Mouse (Mus musculus): ENCODE measurements around the gene Nradd. TPM values are rescaled to one million over a fixed set of nuclear protein-coding genes. Genes with fewer than 3 reads are reported as not detected.

The Nradd gene
- polyA plus RNA-seq, 1 experiment from 2014 or later, result 69.3 TPM

- H3K27me3 ChIP-seq, result no peaks in the 10 kb centered on the region
- CTCF ChIA-PET, result interaction anchor here (1.0 to 2.3 kb wide), 5 partner anchors 20 to 56 kb away, joined by 3 to 9 read pairs (median 4); no protein-coding TSS in a partner anchor
- ATAC-seq (no peak), DNase-seq (ENCODE audit: low read depth, low spot score) (no peak)
- TF ChIP-seq CTCF (IDR thresholded peaks at IDR 0.05), result no peak
- in situ Hi-C loops (cut with MboI; ENCODE audit: low pct_unique_long_range_greater_than_20kb), result loop anchor here (5.0 kb wide), 1 partner anchor 39 kb away; no protein-coding TSS in a partner anchor
- POLR2A ChIA-PET, result interaction anchor here (0.9 kb wide), 1 partner anchor 12 kb away, joined by 4 read pairs; no protein-coding TSS in a partner anchor
Observed at GRCm38 (mm10) chr9:110652963-110653654, 28.9 kb upstream of the Nradd start.

- in situ Hi-C loops (cut with MboI; ENCODE audit: low pct_unique_long_range_greater_than_20kb), result loop anchor here (5.0 kb wide), 1 partner anchor 40 kb away; no protein-coding TSS in a partner anchor
- H3K27me3 ChIP-seq, result no peaks in the 10 kb centered on the region
- ChIA-PET POLR2A (no interaction called here), CTCF (interaction anchor here (1.3 to 2.3 kb wide), 4 partner anchors 19 to 57 kb away, joined by 3 to 9 read pairs (median 4); no protein-coding TSS in a partner anchor)
- ATAC-seq (no peak), DNase-seq (ENCODE audit: low read depth, low spot score) (no peak)
- no peak for TF ChIP-seq CTCF (IDR thresholded peaks at IDR 0.05)
Observed at GRCm38 (mm10) chr9:110651931-110652722, 27.9 kb upstream of the Nradd start.

- no peak for TF ChIP-seq CTCF (IDR thresholded peaks at IDR 0.05)
- ATAC-seq (no peak), DNase-seq (ENCODE audit: low read depth, low spot score) (no peak)
- ChIA-PET POLR2A (no interaction called here), CTCF (interaction anchor here (1.5 kb wide), 1 partner anchor 132 kb away, joined by 3 read pairs; no protein-coding TSS in a partner anchor)
- no peaks in the 10 kb centered on the region for H3K27me3 ChIP-seq
- in situ Hi-C loops (cut with MboI; ENCODE audit: low pct_unique_long_range_greater_than_20kb), result loop anchor here (5.0 to 10.0 kb wide), 2 partner anchors 43 to 225 kb away; partner anchors contain the start of gene Als2cl
Observed at GRCm38 (mm10) chr9:110649775-110650174, 25.5 kb upstream of the Nradd start.

- H3K27me3 ChIP-seq, result no peaks in the 10 kb centered on the region
- in situ Hi-C loops (cut with MboI; ENCODE audit: low pct_unique_long_range_greater_than_20kb), result loop anchor here (10.0 kb wide), 1 partner anchor 230 kb away; the partner anchor contains the start of gene Als2cl
- no peak for TF ChIP-seq CTCF (IDR thresholded peaks at IDR 0.05)
- CTCF ChIA-PET, result no interaction called here
- ATAC-seq (no peak), DNase-seq (ENCODE audit: low read depth, low spot score) (no peak)
- POLR2A ChIA-PET, result interaction anchor here (1.1 kb wide), 1 partner anchor 11 kb away, joined by 3 read pairs; no protein-coding TSS in a partner anchor
Observed at GRCm38 (mm10) chr9:110645219-110645618, 21.0 kb upstream of the Nradd start.

GRCm38 (mm10) chr9:110644295-110644694, 20.0 kb upstream of the Nradd start:
- H3K27me3 ChIP-seq, result no peaks in the 10 kb centered on the region
- in situ Hi-C loops (cut with MboI; ENCODE audit: low pct_unique_long_range_greater_than_20kb), result loop anchor here (10.0 kb wide), 1 partner anchor 231 kb away; the partner anchor contains the start of gene Als2cl
- CTCF ChIA-PET, result no interaction called here
- no peak for ATAC-seq
- TF ChIP-seq CTCF (IDR thresholded peaks at IDR 0.05), result no peak
- POLR2A ChIA-PET, result interaction anchor here (1.1 kb wide), 1 partner anchor 11 kb away, joined by 3 read pairs; no protein-coding TSS in a partner anchor
- no peak for DNase-seq (ENCODE audit: low read depth, low spot score)

GRCm38 (mm10) chr9:110643787-110644186, 19.5 kb upstream of the Nradd start:
- in situ Hi-C loops (cut with MboI; ENCODE audit: low pct_unique_long_range_greater_than_20kb), result loop anchor here (10.0 kb wide), 1 partner anchor 231 kb away; the partner anchor contains the start of gene Als2cl
- ChIA-PET CTCF (no interaction called here), POLR2A (no interaction called here)
- no peak for TF ChIP-seq CTCF (IDR thresholded peaks at IDR 0.05)
- DNase-seq (ENCODE audit: low read depth, low spot score) (no peak), ATAC-seq (no peak)
- H3K27me3 ChIP-seq, result no peaks in the 10 kb centered on the region

GRCm38 (mm10) chr9:110642812-110643524, 18.7 kb upstream of the Nradd start:
- in situ Hi-C loops (cut with MboI; ENCODE audit: low pct_unique_long_range_greater_than_20kb), result loop anchor here (10.0 kb wide), 1 partner anchor 232 kb away; the partner anchor contains the start of gene Als2cl
- DNase-seq (ENCODE audit: low read depth, low spot score), result no peak
- TF ChIP-seq CTCF (IDR thresholded peaks at IDR 0.05), result no peak
- H3K27me3 ChIP-seq, result no peaks in the 10 kb centered on the region
- no peak for ATAC-seq
- CTCF ChIA-PET, result no interaction called here
- POLR2A ChIA-PET, result no interaction called here

GRCm38 (mm10) chr9:110641006-110641405, 16.8 kb upstream of the Nradd start:
- ChIA-PET POLR2A (interaction anchor here (1.3 kb wide), 1 partner anchor 12 kb away, joined by 4 read pairs; no protein-coding TSS in a partner anchor), CTCF (interaction anchor here (1.9 to 2.5 kb wide), 2 partner anchors 11 to 69 kb away, joined by 5 to 8 read pairs; no protein-coding TSS in a partner anchor)
- ATAC-seq (no peak), DNase-seq (ENCODE audit: low read depth, low spot score) (no peak)
- TF ChIP-seq CTCF (IDR thresholded peaks at IDR 0.05), result no peak
- no peaks in the 10 kb centered on the region for H3K27me3 ChIP-seq
- in situ Hi-C loops (cut with MboI; ENCODE audit: low pct_unique_long_range_greater_than_20kb), result loop anchor here (10.0 kb wide), 1 partner anchor 234 kb away; the partner anchor contains the start of gene Als2cl

- no peaks in the 10 kb centered on the region for H3K27me3 ChIP-seq
- no peak for ATAC-seq
- in situ Hi-C loops (cut with MboI; ENCODE audit: low pct_unique_long_range_greater_than_20kb), result no loop called here
- CTCF ChIA-PET, result interaction anchor here (2.5 kb wide), 1 partner anchor 71 kb away, joined by 8 read pairs; no protein-coding TSS in a partner anchor
- POLR2A ChIA-PET, result no interaction called here
- TF ChIP-seq CTCF (IDR thresholded peaks at IDR 0.05), result no peak
- no peak for DNase-seq (ENCODE audit: low read depth, low spot score)
Observed at GRCm38 (mm10) chr9:110638611-110639021, 14.4 kb upstream of the Nradd start.

Data from Patski (cell line).